Mouse (Mus musculus): ENCODE data around the gene Mpz. TPM values are rescaled to one million over a fixed set of nuclear protein-coding genes. Genes with fewer than 3 reads are reported as not detected.

Gene Mpz
- polyA plus RNA-seq, 1 experiment, result 3.7 TPM

- Histone ChIP-seq H3K4me3 (replicated peaks) (peak overlapping the region; percentile 94), H3K4me1 (peaks cover 38% of the 10 kb centered on the region), H3K27me3 (replicated peaks) (peaks cover 59% of the 10 kb centered on the region), H3K36me3 (replicated peaks; ENCODE audit: low read length) (peaks cover 16% of the 10 kb centered on the region), H3K9me3 (peaks cover 16% of the 10 kb centered on the region)
- TF ChIP-seq GATA1 (IDR thresholded peaks at IDR 0.05; ENCODE audit: borderline replicate concordance, low read length), result no peak
- no peak for TF ChIP-seq FLI1 (IDR thresholded peaks at IDR 0.05; ENCODE audit: low read length)
Observed at GRCm38 (mm10) chr1:171193911-171194830, 43.7 kb downstream of the Mpz start.

- peaks cover 60% of the 10 kb centered on the region for H3K27me3 ChIP-seq (replicated peaks)
- H3K9me3 ChIP-seq, result peaks cover 16% of the 10 kb centered on the region
- H3K36me3 ChIP-seq (replicated peaks; ENCODE audit: low read length), result peaks cover 16% of the 10 kb centered on the region
- H3K4me3 ChIP-seq (replicated peaks), result peak overlapping the region; percentile 94
- H3K4me1 ChIP-seq, result peaks cover 31% of the 10 kb centered on the region
- TF ChIP-seq FLI1 (IDR thresholded peaks at IDR 0.05; ENCODE audit: low read length) (no peak), GATA1 (IDR thresholded peaks at IDR 0.05; ENCODE audit: borderline replicate concordance, low read length) (no peak)
Observed at GRCm38 (mm10) chr1:171195046-171195822, 44.7 kb downstream of the Mpz start.

- H3K27me3 ChIP-seq (replicated peaks), result peaks cover 56% of the 10 kb centered on the region
- peaks cover 9% of the 10 kb centered on the region for H3K36me3 ChIP-seq (replicated peaks; ENCODE audit: low read length)
- TF ChIP-seq GATA1 (IDR thresholded peaks at IDR 0.05; ENCODE audit: borderline replicate concordance, low read length) (no peak), FLI1 (IDR thresholded peaks at IDR 0.05; ENCODE audit: low read length) (no peak)
- H3K4me1 ChIP-seq, result peaks cover 31% of the 10 kb centered on the region
- H3K9me3 ChIP-seq, result peaks cover 9% of the 10 kb centered on the region
- peak within 1 kb of the TSS; percentile 94 for H3K4me3 ChIP-seq (replicated peaks)
Observed at GRCm38 (mm10) chr1:171195887-171196397, 45.4 kb downstream of the Mpz start, which contains the start of gene Pcp4l1. TSS of gene Pcp4l1 (minus strand) at chr1:171196268.

GRCm38 (mm10) chr1:171199532-171199931 is 49.0 kb downstream of the Mpz start:
- peaks cover 19% of the 10 kb centered on the region for H3K4me1 ChIP-seq
- TF ChIP-seq FLI1 (IDR thresholded peaks at IDR 0.05; ENCODE audit: low read length), result no peak
- no peak for TF ChIP-seq GATA1 (IDR thresholded peaks at IDR 0.05; ENCODE audit: borderline replicate concordance, low read length)
- H3K9me3 ChIP-seq, result peaks cover 9% of the 10 kb centered on the region
- peaks cover 27% of the 10 kb centered on the region for H3K27me3 ChIP-seq (replicated peaks)
- no peak overlapping the region for H3K4me3 ChIP-seq (replicated peaks)
- H3K36me3 ChIP-seq (replicated peaks; ENCODE audit: low read length), result no peaks in the 10 kb centered on the region

GRCm38 (mm10) chr1:171200769-171201168 is 50.3 kb downstream of the Mpz start:
- no peak overlapping the region for H3K4me3 ChIP-seq (replicated peaks)
- H3K27me3 ChIP-seq (replicated peaks), result peaks cover 18% of the 10 kb centered on the region
- TF ChIP-seq GATA1 (IDR thresholded peaks at IDR 0.05; ENCODE audit: borderline replicate concordance, low read length) (no peak), FLI1 (IDR thresholded peaks at IDR 0.05; ENCODE audit: low read length) (no peak)
- H3K36me3 ChIP-seq (replicated peaks; ENCODE audit: low read length), result no peaks in the 10 kb centered on the region
- H3K9me3 ChIP-seq, result peaks cover 9% of the 10 kb centered on the region
- H3K4me1 ChIP-seq, result peaks cover 22% of the 10 kb centered on the region

- peaks cover 3% of the 10 kb centered on the region for H3K36me3 ChIP-seq (replicated peaks; ENCODE audit: low read length)
- no peak for TF ChIP-seq GATA1 (IDR thresholded peaks at IDR 0.05; ENCODE audit: borderline replicate concordance, low read length)
- TF ChIP-seq FLI1 (IDR thresholded peaks at IDR 0.05; ENCODE audit: low read length), result no peak
- peaks cover 10% of the 10 kb centered on the region for H3K27me3 ChIP-seq (replicated peaks)
- H3K4me3 ChIP-seq (replicated peaks), result no peak overlapping the region
- peaks cover 32% of the 10 kb centered on the region for H3K4me1 ChIP-seq
- H3K9me3 ChIP-seq, result peaks cover 9% of the 10 kb centered on the region
Observed at GRCm38 (mm10) chr1:171203471-171204248, 53.1 kb downstream of the Mpz start.

GRCm38 (mm10) chr1:171204249-171204644 is 53.7 kb downstream of the Mpz start:
- Histone ChIP-seq H3K4me1 (peaks cover 36% of the 10 kb centered on the region), H3K36me3 (replicated peaks; ENCODE audit: low read length) (peaks cover 3% of the 10 kb centered on the region), H3K9me3 (peaks cover 7% of the 10 kb centered on the region), H3K27me3 (replicated peaks) (peaks cover 7% of the 10 kb centered on the region), H3K4me3 (replicated peaks) (no peak overlapping the region)
- no peak for TF ChIP-seq FLI1 (IDR thresholded peaks at IDR 0.05; ENCODE audit: low read length)
- no peak for TF ChIP-seq GATA1 (IDR thresholded peaks at IDR 0.05; ENCODE audit: borderline replicate concordance, low read length)

GRCm38 (mm10) chr1:171205704-171206493 is 55.4 kb downstream of the Mpz start:
- TF ChIP-seq GATA1 (IDR thresholded peaks at IDR 0.05; ENCODE audit: borderline replicate concordance, low read length), result no peak
- TF ChIP-seq FLI1 (IDR thresholded peaks at IDR 0.05; ENCODE audit: low read length), result no peak
- Histone ChIP-seq H3K36me3 (replicated peaks; ENCODE audit: low read length) (peaks cover 3% of the 10 kb centered on the region), H3K27me3 (replicated peaks) (peaks cover 3% of the 10 kb centered on the region), H3K9me3 (peaks cover 7% of the 10 kb centered on the region), H3K4me1 (peaks cover 52% of the 10 kb centered on the region), H3K4me3 (replicated peaks) (peak overlapping the region; percentile 43)
